Mouse (Mus musculus) small intestine, adult 2 months (tissue): ENCODE measurements around the gene Fnbp1l.

Experiments used
- CTCF ChIP-seq: fragments of 200-500 bp; IDR thresholded peaks from 2 replicates; pipeline ENCODE4 v1.5.1; 2012; ENCODE audit warnings: low read depth, mild to moderate bottlenecking, control low read depth, inconsistent platforms, low read length, moderate library complexity, mixed read lengths; ENCODE audit not compliant: insufficient replicate concordance, insufficient read length; ENCODE audit errors: extremely low read depth
- POLR2A ChIP-seq: fragments of 200-500 bp; IDR thresholded peaks from 2 replicates; pipeline ENCODE4 v1.6.1; 2012; ENCODE audit warnings: low read depth, mild to moderate bottlenecking, control low read depth, inconsistent platforms, low read length, moderate library complexity

DNA sequence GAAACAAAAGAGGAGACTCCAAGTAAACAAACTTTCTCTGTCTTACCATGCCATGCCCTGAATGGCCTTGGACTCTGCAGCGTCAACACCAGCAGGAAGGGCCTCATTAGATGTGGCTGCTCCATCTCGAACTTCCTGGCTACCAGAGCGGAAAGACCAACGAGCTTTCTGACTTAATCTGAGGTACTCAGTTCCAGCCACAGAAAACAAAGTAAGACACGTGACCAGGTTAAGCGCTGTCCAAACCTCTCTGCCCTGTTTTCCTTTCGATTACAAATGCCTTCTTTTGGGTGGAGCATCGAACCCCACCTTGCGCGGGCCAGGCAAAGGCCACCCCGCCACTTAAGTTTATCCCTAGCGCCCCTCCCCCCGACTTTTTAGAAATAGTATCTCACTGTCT is 10.1 kb upstream of the Fnbp1l start:
- TF ChIP-seq CTCF (no peak), POLR2A (no peak)
